Mouse (Mus musculus): Measurements from ENCODE around the gene Gm3015. TPM values are rescaled to one million over a fixed set of nuclear protein-coding genes. Genes with fewer than 3 reads are reported as not detected.

The Gm3015 gene
- polyA plus RNA-seq (2014; fragmentation: Illumina TruSeq; extraction: RNeasy Lipid Tissue Mini Kit (QIAGEN cat#74804); ENCODE audit: low read depth, low replicate concordance): not detected

DNA sequence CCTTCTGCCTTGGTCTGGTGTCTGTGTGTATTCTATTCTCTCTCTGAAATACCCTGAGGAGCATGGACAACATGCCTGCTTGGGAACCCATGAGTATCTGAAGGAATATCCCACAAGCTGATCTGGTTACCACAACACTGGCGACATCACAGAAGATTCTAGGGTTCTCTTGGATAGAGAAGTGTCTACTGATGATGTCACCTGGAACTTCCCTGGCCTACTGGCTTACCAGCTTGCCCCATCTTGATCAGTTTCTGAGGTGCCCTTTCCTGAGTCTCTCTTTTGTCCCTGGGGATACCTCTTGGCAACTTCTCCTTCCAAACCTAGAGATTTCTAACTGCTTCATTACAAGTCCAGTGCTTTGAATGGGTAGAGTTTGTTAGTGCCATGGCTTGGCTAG, at the start of gene Gm3015:
TSS of gene Gm3015 (minus strand) at position 101 of the 400 bp plus-strand sequence.

DNA sequence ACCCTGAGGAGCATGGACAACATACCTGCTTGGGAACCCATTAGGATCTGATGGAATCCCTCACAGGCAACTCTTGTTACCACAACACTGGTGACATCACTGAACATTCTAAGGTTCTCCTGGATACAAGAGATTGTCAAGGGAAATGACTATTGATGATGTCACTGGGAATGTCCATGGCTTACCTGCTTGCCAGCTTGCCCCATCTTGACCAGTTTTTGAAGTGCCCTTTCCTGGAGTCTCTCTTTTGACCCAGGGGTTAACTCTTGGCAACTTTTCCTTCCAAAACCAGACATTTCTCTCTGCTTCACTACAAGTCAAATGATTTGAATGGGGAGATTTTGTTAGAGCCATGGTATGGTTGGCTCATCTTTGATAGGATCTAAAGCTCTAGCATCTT, 29.3 kb upstream of the Gm3015 start, which contains the start of gene Gm10377:
TSS of gene Gm10377 (minus strand) at position 101 of the 400 bp plus-strand sequence.

Other genes with a start within 250 kb of the Gm3015 start
- not detected for gene Gm8024, start 244.5 kb downstream of the Gm3015 start, polyA plus RNA-seq (2014; fragmentation: Illumina TruSeq; extraction: RNeasy Lipid Tissue Mini Kit (QIAGEN cat#74804); ENCODE audit: low read depth, low replicate concordance)
- gene Gm17124, start 168.9 kb downstream of the Gm3015 start, polyA plus RNA-seq (2014; fragmentation: Illumina TruSeq; extraction: RNeasy Lipid Tissue Mini Kit (QIAGEN cat#74804); ENCODE audit: low read depth, low replicate concordance): not detected
- not detected for gene Gm3633, start 126.9 kb downstream of the Gm3015 start, polyA plus RNA-seq (2014; fragmentation: Illumina TruSeq; extraction: RNeasy Lipid Tissue Mini Kit (QIAGEN cat#74804); ENCODE audit: low read depth, low replicate concordance)
- gene Gm10378, start 112.9 kb downstream of the Gm3015 start, polyA plus RNA-seq (2014; fragmentation: Illumina TruSeq; extraction: RNeasy Lipid Tissue Mini Kit (QIAGEN cat#74804); ENCODE audit: low read depth, low replicate concordance): not detected
- gene Gm10377, start 29.2 kb upstream of the Gm3015 start, polyA plus RNA-seq (2014; fragmentation: Illumina TruSeq; extraction: RNeasy Lipid Tissue Mini Kit (QIAGEN cat#74804); ENCODE audit: low read depth, low replicate concordance): not detected
- gene Gm21977, start 84.7 kb upstream of the Gm3015 start, polyA plus RNA-seq (2014; fragmentation: Illumina TruSeq; extraction: RNeasy Lipid Tissue Mini Kit (QIAGEN cat#74804); ENCODE audit: low read depth, low replicate concordance): not detected
- gene Gm8082, start 224.8 kb upstream of the Gm3015 start, polyA plus RNA-seq (2014; fragmentation: Illumina TruSeq; extraction: RNeasy Lipid Tissue Mini Kit (QIAGEN cat#74804); ENCODE audit: low read depth, low replicate concordance): not detected
- not detected for gene Gm10376, start 246.8 kb upstream of the Gm3015 start, polyA plus RNA-seq (2014; fragmentation: Illumina TruSeq; extraction: RNeasy Lipid Tissue Mini Kit (QIAGEN cat#74804); ENCODE audit: low read depth, low replicate concordance)